Mouse (Mus musculus) heart, adult 2 months (tissue): ENCODE data around the gene Lyl1.
A peak's percentile ranks its signal among the peaks of the same experiment; 100 is the strongest.

ENCODE experiments used
- CTCF ChIP-seq: fragments of 200-600 bp; IDR thresholded peaks from 2 replicates; pipeline ENCODE4 v1.8.1; 2022; ENCODE audit warnings: antibody characterized with exemption, mild to moderate bottlenecking, moderate library complexity
- POLR2A ChIP-seq: fragments of 200-500 bp; IDR thresholded peaks from 2 replicates; pipeline ENCODE4 v1.6.1; 2011; ENCODE audit warnings: mild to moderate bottlenecking, low read depth, low read length, control low read depth; ENCODE audit not compliant: insufficient read depth

DNA sequence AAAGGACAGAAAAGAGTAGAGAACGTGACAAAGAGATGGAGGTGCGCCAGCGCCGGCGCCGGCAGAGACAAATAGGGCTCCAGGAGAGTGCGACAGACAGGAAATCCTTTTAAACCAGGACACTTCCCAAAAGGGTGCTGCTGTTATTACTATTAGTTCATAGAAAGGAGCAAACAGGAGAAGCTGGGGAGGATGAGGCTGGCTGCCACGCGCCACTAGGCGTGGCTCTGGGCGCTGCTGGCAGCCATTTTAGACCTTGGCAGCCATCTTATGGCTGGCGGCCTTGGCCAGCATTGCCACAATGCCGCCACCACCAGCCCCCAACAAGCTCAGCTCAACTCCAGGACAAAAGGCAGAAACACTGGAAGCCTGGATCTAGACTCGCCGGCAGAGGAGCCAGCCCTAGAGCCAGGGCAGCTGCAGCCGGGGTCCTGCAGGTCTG is 28.7 kb downstream of the Lyl1 start:
- TF ChIP-seq CTCF = no peak
- 0 out of 2 replicates have a peak, but pooled peaks have one; percentile 27 for TF ChIP-seq POLR2A
